Mouse (Mus musculus): ENCODE measurements around the gene Prex1. TPM values are rescaled to one million over a fixed set of nuclear protein-coding genes. Genes with fewer than 3 reads are reported as not detected.

Prex1 gene
- polyA plus RNA-seq, 1 experiment from 2014 or later: 16.0 TPM

DNA sequence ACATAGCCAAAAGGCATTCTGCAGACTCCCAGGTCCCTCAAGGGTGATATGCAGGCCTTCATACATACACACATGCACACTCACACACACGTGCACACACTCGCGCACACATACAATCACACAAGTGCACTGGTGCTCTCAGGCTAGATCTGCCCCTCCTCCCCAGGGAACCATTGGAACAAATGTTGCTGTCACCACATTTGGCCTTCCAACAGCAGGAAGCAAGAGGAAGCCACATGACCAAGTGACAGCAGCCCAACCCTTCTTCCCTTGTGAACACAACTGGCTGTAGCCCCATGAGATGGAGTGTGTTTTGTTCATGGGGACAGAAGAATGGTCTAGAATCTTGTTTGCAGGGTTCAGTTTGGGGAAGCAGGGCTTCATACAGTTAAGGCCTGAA lies 176.7 kb downstream of the Prex1 start:
- no peak overlapping the region for H3K4me3 ChIP-seq (ENCODE audit: low read depth, low read length)
- H3K27ac ChIP-seq (replicated peaks; ENCODE audit: low read depth, low read length): no peak overlapping the region
- H3K9me3 ChIP-seq (ENCODE audit: control insufficient read depth, low read length): no peaks in the 10 kb centered on the region; the same call in 1 of the 2 replicates
- ATAC-seq (ENCODE audit: insufficient number of reproducible peaks, low FRiP score, low TSS enrichment, low read depth) (no peak), DNase-seq (ENCODE audit: low spot score) (no peak)
- no peak overlapping the region for H3K4me2 ChIP-seq (ENCODE audit: low read depth, severe bottlenecking)
- no peak overlapping the region for H3K9ac ChIP-seq (ENCODE audit: low read length)
- H3K27me3 ChIP-seq (ENCODE audit: control insufficient read depth, insufficient read depth, low read length): no peaks in the 10 kb centered on the region
- H3K4me1 ChIP-seq (ENCODE audit: control insufficient read depth, insufficient read depth, low read length): peaks cover 12% of the 10 kb centered on the region
- H3K36me3 ChIP-seq (ENCODE audit: control insufficient read depth, insufficient read depth, low read length): no peaks in the 10 kb centered on the region
- WGBS: 95% methylated on average over 3 of the region's 3 CpGs

DNA sequence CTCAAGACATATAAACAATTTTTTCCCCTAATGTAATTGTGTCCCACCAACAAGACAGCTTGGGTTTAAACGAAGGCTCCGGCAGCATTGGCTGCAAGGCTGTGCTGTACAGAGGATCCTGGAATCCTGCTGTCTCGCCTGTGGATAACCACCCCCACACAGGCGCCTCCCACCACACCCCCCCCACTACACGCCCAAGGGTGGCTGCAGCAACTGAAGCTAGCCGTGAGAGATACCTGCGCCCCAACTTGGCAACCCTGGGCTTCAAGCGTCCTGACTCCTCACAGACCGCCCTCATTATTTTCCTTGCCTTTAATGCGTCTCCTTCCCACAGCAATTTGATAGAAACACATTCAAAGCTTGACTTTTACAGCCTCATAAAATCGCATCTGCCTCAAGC lies 178.1 kb downstream of the Prex1 start:
- Histone ChIP-seq H3K36me3 (ENCODE audit: control insufficient read depth, insufficient read depth, low read length) (no peaks in the 10 kb centered on the region), H3K4me3 (ENCODE audit: low read depth, low read length) (no peak overlapping the region), H3K9ac (ENCODE audit: low read length) (no peak overlapping the region), H3K4me2 (ENCODE audit: low read depth, severe bottlenecking) (no peak overlapping the region), H3K27me3 (ENCODE audit: control insufficient read depth, insufficient read depth, low read length) (no peaks in the 10 kb centered on the region), H3K27ac (replicated peaks; ENCODE audit: low read depth, low read length) (no peak overlapping the region; the same call in 1 of the 2 replicates), H3K9me3 (ENCODE audit: control insufficient read depth, low read length) (no peaks in the 10 kb centered on the region; the same call in 1 of the 2 replicates), H3K4me1 (ENCODE audit: control insufficient read depth, insufficient read depth, low read length) (0 out of 2 replicates have a peak, but pooled peaks cover 3% of the 10 kb centered on the region)
- DNase-seq (ENCODE audit: low spot score): no peak
- ATAC-seq (ENCODE audit: insufficient number of reproducible peaks, low FRiP score, low TSS enrichment, low read depth): no peak
- WGBS: 62% methylated on average over 11 of the region's 11 CpGs

DNA sequence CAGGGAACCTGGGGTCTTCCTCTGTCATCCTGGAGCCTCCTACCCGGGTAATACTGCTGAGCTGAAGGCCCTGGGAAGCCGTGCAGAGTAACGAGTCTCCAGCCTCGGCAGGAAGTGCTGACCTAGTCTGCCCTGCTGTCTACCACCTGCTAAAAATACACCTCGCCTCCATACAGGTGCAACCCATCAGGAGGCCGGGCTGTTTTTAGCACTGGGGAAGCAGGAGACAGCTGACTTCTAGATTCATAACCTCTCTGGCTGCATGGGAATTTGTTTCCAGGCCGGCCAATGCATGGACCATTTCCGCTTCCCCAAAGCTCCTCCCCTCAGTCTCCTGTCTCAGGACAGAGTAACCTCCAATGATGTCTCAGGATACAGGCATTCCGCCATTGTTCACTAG lies 187.4 kb downstream of the Prex1 start:
- ATAC-seq (ENCODE audit: insufficient number of reproducible peaks, low FRiP score, low TSS enrichment, low read depth): no peak
- Histone ChIP-seq H3K9ac (ENCODE audit: low read length) (no peak overlapping the region), H3K9me3 (ENCODE audit: control insufficient read depth, low read length) (0 out of 2 replicates have a peak, but pooled peaks cover 3% of the 10 kb centered on the region), H3K36me3 (ENCODE audit: control insufficient read depth, insufficient read depth, low read length) (no peaks in the 10 kb centered on the region), H3K27ac (replicated peaks; ENCODE audit: low read depth, low read length) (no peak overlapping the region), H3K4me2 (ENCODE audit: low read depth, severe bottlenecking) (no peak overlapping the region), H3K27me3 (ENCODE audit: control insufficient read depth, insufficient read depth, low read length) (no peaks in the 10 kb centered on the region), H3K4me1 (ENCODE audit: control insufficient read depth, insufficient read depth, low read length) (no peaks in the 10 kb centered on the region), H3K4me3 (ENCODE audit: low read depth, low read length) (no peak overlapping the region)
- no peak for DNase-seq (ENCODE audit: low spot score)
- WGBS: 60% methylated on average over 9 of the region's 9 CpGs

- Histone ChIP-seq H3K27me3 (ENCODE audit: control insufficient read depth, insufficient read depth, low read length) (no peaks in the 10 kb centered on the region), H3K4me3 (ENCODE audit: low read depth, low read length) (no peak overlapping the region), H3K9me3 (ENCODE audit: control insufficient read depth, low read length) (no peaks in the 10 kb centered on the region), H3K36me3 (ENCODE audit: control insufficient read depth, insufficient read depth, low read length) (no peaks in the 10 kb centered on the region), H3K4me2 (ENCODE audit: low read depth, severe bottlenecking) (no peak overlapping the region), H3K27ac (replicated peaks; ENCODE audit: low read depth, low read length) (0 out of 2 replicates have a peak overlapping the region, but pooled peaks have one; percentile 16), H3K4me1 (ENCODE audit: control insufficient read depth, insufficient read depth, low read length) (0 out of 2 replicates have a peak, but pooled peaks cover under 1% of the 10 kb centered on the region), H3K9ac (ENCODE audit: low read length) (no peak overlapping the region)
- 75% methylated on average over 10 of the region's 10 CpGs for WGBS
- DNase-seq (ENCODE audit: low spot score): no peak
- no peak for ATAC-seq (ENCODE audit: insufficient number of reproducible peaks, low FRiP score, low TSS enrichment, low read depth)
Observed at GRCm38 (mm10) chr2:166523156-166523890, 190.3 kb downstream of the Prex1 start.

DNA sequence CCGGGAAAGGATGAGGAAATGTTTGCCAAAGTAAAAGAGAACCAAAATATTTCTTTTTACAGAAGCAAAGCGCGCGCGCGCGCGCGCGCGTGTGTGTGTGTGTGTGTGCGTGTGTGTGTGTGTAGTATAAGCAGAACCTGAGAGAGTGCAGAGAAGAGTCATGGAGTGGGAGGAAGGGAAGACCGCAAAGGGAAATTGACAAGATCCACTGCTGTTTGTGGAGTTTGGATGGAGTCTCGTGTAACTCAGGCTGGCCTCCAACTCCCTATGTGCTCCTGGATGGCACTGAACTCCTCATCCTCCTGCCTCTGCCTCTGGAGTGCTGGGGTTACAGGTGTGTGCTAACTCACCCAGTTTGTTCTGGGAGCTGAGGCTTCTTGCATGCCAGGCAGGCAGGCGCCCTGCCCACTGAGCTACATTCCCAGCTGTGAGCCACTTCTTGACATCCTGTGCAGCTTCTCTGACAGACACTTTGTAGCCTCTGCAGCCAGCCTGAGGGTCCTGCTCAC lies 191.0 kb downstream of the Prex1 start:
- H3K27ac ChIP-seq (replicated peaks; ENCODE audit: low read depth, low read length): 0 out of 2 replicates have a peak overlapping the region, but pooled peaks have one; percentile 16
- no peaks in the 10 kb centered on the region for H3K27me3 ChIP-seq (ENCODE audit: control insufficient read depth, insufficient read depth, low read length)
- ATAC-seq (ENCODE audit: insufficient number of reproducible peaks, low FRiP score, low TSS enrichment, low read depth): no peak

GRCm38 (mm10) chr2:166521878-166522611 lies 191.6 kb downstream of the Prex1 start:
- H3K4me3 ChIP-seq (ENCODE audit: low read depth, low read length): no peak overlapping the region
- no peaks in the 10 kb centered on the region for H3K9me3 ChIP-seq (ENCODE audit: control insufficient read depth, low read length)
- no peak overlapping the region for H3K4me2 ChIP-seq (ENCODE audit: low read depth, severe bottlenecking)
- ATAC-seq (ENCODE audit: insufficient number of reproducible peaks, low FRiP score, low TSS enrichment, low read depth) (no peak), DNase-seq (ENCODE audit: low spot score) (no peak)
- 66% methylated on average over 16 of the region's 16 CpGs for WGBS
- no peaks in the 10 kb centered on the region for H3K27me3 ChIP-seq (ENCODE audit: control insufficient read depth, insufficient read depth, low read length)
- H3K36me3 ChIP-seq (ENCODE audit: control insufficient read depth, insufficient read depth, low read length): no peaks in the 10 kb centered on the region
- H3K9ac ChIP-seq (ENCODE audit: low read length): no peak overlapping the region
- H3K4me1 ChIP-seq (ENCODE audit: control insufficient read depth, insufficient read depth, low read length): peaks cover 8% of the 10 kb centered on the region
- no peak overlapping the region for H3K27ac ChIP-seq (replicated peaks; ENCODE audit: low read depth, low read length)

More for the DNA sequence above, 191.0 kb downstream of the Prex1 start:
- no peak for DNase-seq (ENCODE audit: low spot score)
- no peak overlapping the region for H3K4me3 ChIP-seq (ENCODE audit: low read depth, low read length)
- H3K4me2 ChIP-seq (ENCODE audit: low read depth, severe bottlenecking): no peak overlapping the region
- no peaks in the 10 kb centered on the region for H3K9me3 ChIP-seq (ENCODE audit: control insufficient read depth, low read length)
- peaks cover 3% of the 10 kb centered on the region; the same call in 1 of the 2 replicates for H3K4me1 ChIP-seq (ENCODE audit: control insufficient read depth, insufficient read depth, low read length)
- no peak overlapping the region for H3K9ac ChIP-seq (ENCODE audit: low read length)
- no peaks in the 10 kb centered on the region for H3K36me3 ChIP-seq (ENCODE audit: control insufficient read depth, insufficient read depth, low read length)
- WGBS: 90% methylated on average over 15 of the region's 15 CpGs

GRCm38 (mm10) chr2:166521461-166521860 lies 192.2 kb downstream of the Prex1 start:
- Histone ChIP-seq H3K27me3 (ENCODE audit: control insufficient read depth, insufficient read depth, low read length) (no peaks in the 10 kb centered on the region), H3K9ac (ENCODE audit: low read length) (no peak overlapping the region), H3K9me3 (ENCODE audit: control insufficient read depth, low read length) (no peaks in the 10 kb centered on the region), H3K4me1 (ENCODE audit: control insufficient read depth, insufficient read depth, low read length) (peaks cover 9% of the 10 kb centered on the region), H3K36me3 (ENCODE audit: control insufficient read depth, insufficient read depth, low read length) (no peaks in the 10 kb centered on the region), H3K4me3 (ENCODE audit: low read depth, low read length) (no peak overlapping the region), H3K27ac (replicated peaks; ENCODE audit: low read depth, low read length) (no peak overlapping the region), H3K4me2 (ENCODE audit: low read depth, severe bottlenecking) (no peak overlapping the region)
- ATAC-seq (ENCODE audit: insufficient number of reproducible peaks, low FRiP score, low TSS enrichment, low read depth): no peak
- 94% methylated on average over 5 of the region's 5 CpGs for WGBS
- DNase-seq (ENCODE audit: low spot score): no peak

GRCm38 (mm10) chr2:166520536-166520935 lies 193.1 kb downstream of the Prex1 start:
- H3K4me3 ChIP-seq (ENCODE audit: low read depth, low read length): no peak overlapping the region
- H3K4me2 ChIP-seq (ENCODE audit: low read depth, severe bottlenecking): no peak overlapping the region
- no peaks in the 10 kb centered on the region for H3K9me3 ChIP-seq (ENCODE audit: control insufficient read depth, low read length)
- no peak overlapping the region for H3K27ac ChIP-seq (replicated peaks; ENCODE audit: low read depth, low read length)
- no peak for ATAC-seq (ENCODE audit: insufficient number of reproducible peaks, low FRiP score, low TSS enrichment, low read depth)
- no peak overlapping the region for H3K9ac ChIP-seq (ENCODE audit: low read length)
- WGBS: 92% methylated on average over 12 of the region's 12 CpGs
- H3K36me3 ChIP-seq (ENCODE audit: control insufficient read depth, insufficient read depth, low read length): no peaks in the 10 kb centered on the region
- peaks cover 9% of the 10 kb centered on the region for H3K4me1 ChIP-seq (ENCODE audit: control insufficient read depth, insufficient read depth, low read length)
- H3K27me3 ChIP-seq (ENCODE audit: control insufficient read depth, insufficient read depth, low read length): no peaks in the 10 kb centered on the region
- no peak for DNase-seq (ENCODE audit: low spot score)

Measured in limb, embryonic 11.5 days (tissue).